Mouse (Mus musculus): ENCODE measurements at regions not wholly inside any gene's neighbourhood (a gene's known extent, or its start where the extent isn't known, plus 50 kb on each side); places are given as distances from the start of the nearest gene placed in this dataset.

- no peak overlapping the region for H3K9ac ChIP-seq
- no peak for ATAC-seq
- H3K4me3 ChIP-seq, result no peak overlapping the region
- H3K4me2 ChIP-seq, result no peak overlapping the region
- 81% methylated on average over 10 of the region's 10 CpGs for WGBS
- no peaks in the 10 kb centered on the region for H3K36me3 ChIP-seq (ENCODE audit: poor library complexity, severe bottlenecking)
- H3K4me1 ChIP-seq, result peaks cover 26% of the 10 kb centered on the region
- no peak overlapping the region for H3K27ac ChIP-seq
- no peaks in the 10 kb centered on the region for H3K9me3 ChIP-seq (replicated peaks)
- no peaks in the 10 kb centered on the region for H3K27me3 ChIP-seq
Measured at GRCm38 (mm10) chr13:111984081-111984574, 175.3 kb upstream of the Map3k1 start.

- H3K27me3 ChIP-seq, result no peaks in the 10 kb centered on the region
- no peak overlapping the region for H3K4me2 ChIP-seq
- H3K27ac ChIP-seq, result no peak overlapping the region
- H3K9me3 ChIP-seq (replicated peaks), result no peaks in the 10 kb centered on the region
- H3K4me3 ChIP-seq, result no peak overlapping the region
- H3K9ac ChIP-seq, result no peak overlapping the region
- no peaks in the 10 kb centered on the region for H3K36me3 ChIP-seq (ENCODE audit: poor library complexity, severe bottlenecking)
- peaks cover 16% of the 10 kb centered on the region for H3K4me1 ChIP-seq
- WGBS, result 84% methylated on average over 5 of the region's 5 CpGs
- ATAC-seq, result no peak
Measured at GRCm38 (mm10) chr13:111985406-111985805, 176.6 kb upstream of the Map3k1 start.

GRCm38 (mm10) chr13:111986681-111987080 lies 177.9 kb upstream of the Map3k1 start:
- H3K4me3 ChIP-seq, result no peak overlapping the region
- no peaks in the 10 kb centered on the region for H3K9me3 ChIP-seq (replicated peaks)
- 90% methylated on average over 15 of the region's 15 CpGs for WGBS
- H3K27me3 ChIP-seq, result no peaks in the 10 kb centered on the region
- no peaks in the 10 kb centered on the region for H3K36me3 ChIP-seq (ENCODE audit: poor library complexity, severe bottlenecking)
- H3K4me1 ChIP-seq, result peaks cover 23% of the 10 kb centered on the region
- H3K9ac ChIP-seq, result no peak overlapping the region
- H3K27ac ChIP-seq, result no peak overlapping the region
- H3K4me2 ChIP-seq, result no peak overlapping the region
- no peak for ATAC-seq

GRCm38 (mm10) chr13:111987420-111987819 lies 178.6 kb upstream of the Map3k1 start:
- Histone ChIP-seq H3K27me3 (no peaks in the 10 kb centered on the region), H3K4me2 (no peak overlapping the region), H3K9ac (no peak overlapping the region), H3K4me3 (no peak overlapping the region), H3K9me3 (replicated peaks) (no peaks in the 10 kb centered on the region), H3K4me1 (peaks cover 26% of the 10 kb centered on the region), H3K36me3 (ENCODE audit: poor library complexity, severe bottlenecking) (no peaks in the 10 kb centered on the region), H3K27ac (no peak overlapping the region)
- WGBS, result 95% methylated on average over 3 of the region's 3 CpGs
- no peak for ATAC-seq

GRCm38 (mm10) chr13:111990913-111991534 lies 182.2 kb upstream of the Map3k1 start:
- peak; percentile 87 for ATAC-seq
- Histone ChIP-seq H3K9me3 (replicated peaks) (no peaks in the 10 kb centered on the region), H3K4me1 (peaks cover 20% of the 10 kb centered on the region), H3K27me3 (no peaks in the 10 kb centered on the region; the same call in 1 of the 2 replicates), H3K4me2 (peak overlapping the region; percentile 33), H3K27ac (0 out of 2 replicates have a peak overlapping the region, but pooled peaks have one; percentile 44), H3K9ac (no peak overlapping the region), H3K36me3 (ENCODE audit: poor library complexity, severe bottlenecking) (no peaks in the 10 kb centered on the region), H3K4me3 (no peak overlapping the region)
- WGBS, result 1% methylated on average over 11 of the region's 11 CpGs

- Histone ChIP-seq H3K9ac (no peak overlapping the region), H3K36me3 (ENCODE audit: poor library complexity, severe bottlenecking) (no peaks in the 10 kb centered on the region), H3K9me3 (replicated peaks) (no peaks in the 10 kb centered on the region), H3K4me3 (no peak overlapping the region), H3K4me1 (peaks cover 24% of the 10 kb centered on the region), H3K27me3 (no peaks in the 10 kb centered on the region; the same call in 1 of the 2 replicates), H3K27ac (no peak overlapping the region), H3K4me2 (no peak overlapping the region)
- no peak for ATAC-seq
- 78% methylated on average over 9 of the region's 9 CpGs for WGBS
Measured at GRCm38 (mm10) chr13:111992075-111992847, 183.5 kb upstream of the Map3k1 start.

GRCm38 (mm10) chr13:111994862-111995490 lies 186.2 kb upstream of the Map3k1 start:
- Histone ChIP-seq H3K27me3 (no peaks in the 10 kb centered on the region; the same call in 1 of the 2 replicates), H3K9me3 (replicated peaks) (no peaks in the 10 kb centered on the region), H3K9ac (no peak overlapping the region), H3K27ac (no peak overlapping the region), H3K4me3 (no peak overlapping the region), H3K4me2 (no peak overlapping the region), H3K4me1 (peaks cover 24% of the 10 kb centered on the region), H3K36me3 (ENCODE audit: poor library complexity, severe bottlenecking) (no peaks in the 10 kb centered on the region)
- WGBS, result 76% methylated on average over 5 of the region's 5 CpGs
- ATAC-seq, result no peak

GRCm38 (mm10) chr13:111995716-111996115 lies 186.9 kb upstream of the Map3k1 start:
- no peaks in the 10 kb centered on the region for H3K36me3 ChIP-seq (ENCODE audit: poor library complexity, severe bottlenecking)
- WGBS, result 76% methylated on average over 6 of the region's 6 CpGs
- no peak overlapping the region for H3K27ac ChIP-seq
- H3K9ac ChIP-seq, result no peak overlapping the region
- no peak overlapping the region for H3K4me3 ChIP-seq
- no peaks in the 10 kb centered on the region; the same call in 1 of the 2 replicates for H3K27me3 ChIP-seq
- no peaks in the 10 kb centered on the region for H3K9me3 ChIP-seq (replicated peaks)
- no peak for ATAC-seq
- no peak overlapping the region for H3K4me2 ChIP-seq
- H3K4me1 ChIP-seq, result peaks cover 26% of the 10 kb centered on the region

GRCm38 (mm10) chr13:111996910-111997309 lies 188.1 kb upstream of the Map3k1 start:
- Histone ChIP-seq H3K36me3 (ENCODE audit: poor library complexity, severe bottlenecking) (no peaks in the 10 kb centered on the region), H3K4me2 (no peak overlapping the region), H3K4me1 (peaks cover 26% of the 10 kb centered on the region), H3K9ac (no peak overlapping the region), H3K4me3 (no peak overlapping the region), H3K27ac (no peak overlapping the region), H3K27me3 (no peaks in the 10 kb centered on the region; the same call in 1 of the 2 replicates), H3K9me3 (replicated peaks) (no peaks in the 10 kb centered on the region)
- no peak for ATAC-seq
- WGBS, result 72% methylated on average over 11 of the region's 11 CpGs

- Histone ChIP-seq H3K36me3 (ENCODE audit: poor library complexity, severe bottlenecking) (no peaks in the 10 kb centered on the region), H3K27ac (no peak overlapping the region), H3K27me3 (no peaks in the 10 kb centered on the region), H3K9ac (no peak overlapping the region), H3K4me2 (no peak overlapping the region), H3K9me3 (replicated peaks) (no peaks in the 10 kb centered on the region), H3K4me3 (no peak overlapping the region), H3K4me1 (peaks cover 29% of the 10 kb centered on the region)
- 82% methylated on average over 11 of the region's 11 CpGs for WGBS
- ATAC-seq, result no peak
Measured at GRCm38 (mm10) chr13:111997980-111998945, 189.5 kb upstream of the Map3k1 start.

- Histone ChIP-seq H3K36me3 (ENCODE audit: poor library complexity, severe bottlenecking) (no peaks in the 10 kb centered on the region), H3K4me2 (no peak overlapping the region), H3K4me3 (no peak overlapping the region), H3K9ac (no peak overlapping the region), H3K4me1 (peaks cover 29% of the 10 kb centered on the region), H3K27ac (no peak overlapping the region), H3K27me3 (no peaks in the 10 kb centered on the region), H3K9me3 (replicated peaks) (no peaks in the 10 kb centered on the region)
- ATAC-seq, result no peak
- 87% methylated on average over 6 of the region's 6 CpGs for WGBS
Measured at GRCm38 (mm10) chr13:111999647-112000292, 191.0 kb upstream of the Map3k1 start.
